Mouse (Mus musculus) retina, postnatal 7 days (tissue): ENCODE results near the gene Atpaf1.

Source experiments
- DNase-seq: peaks from one replicate; pipeline ENCODE4 v3.0.0-alpha.2; 2012; ENCODE audit warnings: low read depth, low spot score

The Atpaf1 gene

DNA sequence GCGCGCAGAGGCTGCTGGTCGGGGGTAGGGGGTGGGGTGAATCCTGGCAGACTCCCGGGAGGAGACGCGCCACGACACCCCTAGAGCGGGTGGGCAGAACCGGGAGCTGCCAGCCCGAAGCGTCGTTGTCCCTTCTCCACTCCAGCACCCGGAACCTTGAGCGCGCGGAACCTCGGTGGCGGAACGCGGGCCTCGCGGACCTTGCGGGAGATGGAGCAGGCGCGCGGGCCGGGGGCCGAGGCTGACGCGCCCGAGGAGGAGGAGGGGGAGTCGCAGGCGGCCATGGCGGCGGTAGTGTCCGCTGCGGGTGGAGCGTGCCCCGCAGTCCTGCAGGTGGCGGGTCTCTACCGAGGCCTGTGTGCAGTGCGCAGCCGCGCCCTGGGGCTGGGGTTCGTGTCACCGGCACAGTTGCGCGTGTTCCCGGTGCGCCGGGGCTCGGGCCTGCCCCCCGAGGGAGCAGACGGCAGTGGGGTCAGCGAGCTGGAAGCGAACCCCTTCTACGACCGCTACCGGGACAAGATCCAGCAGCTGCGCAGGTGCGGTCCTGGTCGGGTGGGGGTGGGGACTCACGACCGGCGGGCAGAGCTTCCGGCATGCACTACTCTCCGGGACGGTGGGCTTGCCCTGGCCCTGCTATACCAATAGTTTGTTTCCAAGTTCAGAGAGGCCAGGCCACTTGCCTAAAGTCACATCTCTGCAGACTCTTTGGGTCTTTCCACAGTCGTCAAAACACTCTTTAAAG, at the start of gene Atpaf1:
Atpaf1 (plus strand) TSS at position 44 of the 742 bp plus-strand sequence.
- peak; percentile 57 for DNase-seq

DNA sequence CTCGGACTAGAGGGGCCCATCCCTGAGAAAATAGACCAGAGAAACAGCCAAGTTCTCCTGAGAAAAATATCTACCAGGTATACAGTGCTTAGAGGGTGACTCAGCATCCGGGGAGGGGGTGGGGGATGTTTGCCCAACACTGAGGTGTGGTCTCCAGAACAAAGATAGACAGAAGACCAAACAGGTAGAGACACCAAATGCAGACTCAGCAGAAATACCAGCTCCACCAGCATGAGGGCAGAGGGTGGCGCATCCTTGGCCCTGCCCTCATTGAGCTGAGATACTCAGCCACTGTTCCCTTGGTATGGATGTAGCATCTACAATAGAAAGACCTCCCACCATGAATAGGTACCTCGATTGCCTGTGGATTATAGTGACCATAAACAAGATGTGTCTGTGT, 49.7 kb upstream of the Atpaf1 start:
- no peak for DNase-seq

DNA sequence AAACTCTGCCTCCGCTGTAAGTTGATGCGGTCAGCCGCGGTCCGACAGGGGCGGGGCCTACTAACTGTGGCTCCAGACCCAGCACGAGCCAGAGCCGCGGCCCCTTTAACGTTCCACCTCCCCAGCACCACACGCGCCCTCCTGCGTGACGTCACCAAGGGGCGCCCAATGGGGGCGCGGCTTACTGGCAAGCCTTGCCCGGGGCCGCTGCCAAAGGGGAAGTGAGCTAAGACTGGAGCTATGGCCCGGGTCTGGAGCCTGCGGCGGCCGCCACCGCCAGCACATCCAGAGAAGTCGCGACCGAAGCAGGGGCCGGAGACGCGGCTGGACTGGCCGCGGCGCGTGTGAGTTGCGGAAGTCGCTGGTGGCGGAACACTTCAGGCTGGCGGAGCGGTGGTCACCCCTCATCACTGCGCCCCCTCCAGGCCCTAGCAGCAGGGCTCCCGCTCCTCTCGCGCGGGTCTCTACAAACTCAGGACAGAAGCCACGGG, 47.0 kb upstream of the Atpaf1 start, which contains the start of gene Efcab14:
Efcab14 (plus strand) TSS at position 194 of the 491 bp plus-strand sequence.
- peak; percentile 95 for DNase-seq

DNA sequence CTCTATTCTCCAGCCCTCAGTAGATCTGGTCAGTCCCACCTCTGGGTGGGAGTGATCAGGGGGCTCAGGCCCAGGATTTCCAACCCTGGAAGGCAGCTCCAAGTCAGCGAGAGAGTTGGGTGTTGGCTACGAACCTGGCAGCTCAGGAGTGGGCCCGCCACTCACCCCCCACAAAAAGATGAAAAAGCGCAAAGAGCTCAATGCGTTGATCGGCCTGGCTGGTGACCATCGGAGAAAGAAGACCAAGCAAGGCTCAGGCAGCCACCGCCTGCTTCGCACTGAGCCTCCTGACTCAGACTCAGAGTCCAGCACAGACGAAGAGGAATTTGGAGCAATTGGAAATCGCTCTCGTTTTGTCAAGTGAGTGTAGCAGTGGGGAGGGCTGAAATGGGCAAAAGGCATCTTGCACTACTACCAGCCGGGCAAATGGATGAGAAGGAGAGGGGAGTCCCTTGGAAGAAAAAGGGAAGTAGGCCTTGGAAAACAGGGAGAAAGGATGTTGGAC, 46.1 kb upstream of the Atpaf1 start:
- no peak for DNase-seq

DNA sequence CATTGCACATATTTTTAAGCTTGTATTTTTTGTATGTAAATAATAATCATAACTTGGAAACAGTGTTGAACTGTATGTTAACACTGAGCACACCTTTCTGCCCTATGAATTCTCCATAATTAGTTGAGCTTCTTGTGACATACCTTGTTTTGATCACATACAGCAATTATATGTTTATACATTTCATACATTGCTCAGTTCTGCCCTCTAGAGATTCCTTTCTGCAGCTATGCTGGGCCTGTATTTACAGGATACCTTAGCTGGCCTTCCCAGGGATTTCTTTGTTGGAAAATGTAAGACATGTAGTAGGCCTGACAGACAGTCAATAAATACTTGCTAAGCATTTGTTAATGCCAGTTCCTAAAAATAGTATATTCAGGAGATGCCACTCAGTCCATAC, 42.0 kb upstream of the Atpaf1 start:
- DNase-seq: no peak

DNA sequence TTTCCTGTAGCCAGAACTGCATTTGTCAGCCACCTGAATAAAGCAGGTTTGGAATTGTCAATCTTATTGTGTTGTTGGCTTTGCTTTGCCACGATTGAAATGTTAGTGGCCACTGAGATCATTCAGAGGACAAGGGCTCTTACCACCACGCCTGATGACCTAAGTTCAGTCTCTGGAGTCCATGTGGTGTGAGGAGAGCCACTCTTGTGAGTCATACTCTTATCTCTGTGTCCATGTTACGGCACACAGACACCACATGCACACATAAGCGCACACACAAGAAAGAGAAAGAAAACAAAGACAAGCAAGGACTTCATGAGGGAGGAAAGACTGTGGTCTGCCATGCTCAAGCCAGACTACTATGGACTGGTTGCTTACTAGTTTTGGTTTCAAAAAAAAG, 41.5 kb upstream of the Atpaf1 start:
- DNase-seq: no peak

DNA sequence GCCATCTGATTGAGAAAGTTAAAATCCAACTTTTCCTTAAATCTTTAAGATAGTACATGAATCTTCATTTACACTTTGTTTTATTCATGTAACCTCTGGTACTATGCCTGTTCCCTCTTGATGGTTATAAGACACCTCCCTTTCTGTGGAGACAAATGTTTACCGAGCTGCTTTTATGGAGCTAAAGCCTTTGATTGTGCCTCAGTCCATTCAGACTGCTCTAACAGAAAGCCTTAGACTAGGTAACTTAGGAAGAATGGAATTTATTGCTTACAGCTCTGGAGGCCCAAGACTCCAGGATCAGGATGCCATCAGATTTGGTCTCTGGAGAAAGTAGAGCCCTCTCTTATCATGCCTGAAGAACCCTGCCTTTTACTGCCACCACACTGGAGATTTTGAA, 36.4 kb upstream of the Atpaf1 start:
- DNase-seq: no peak

DNA sequence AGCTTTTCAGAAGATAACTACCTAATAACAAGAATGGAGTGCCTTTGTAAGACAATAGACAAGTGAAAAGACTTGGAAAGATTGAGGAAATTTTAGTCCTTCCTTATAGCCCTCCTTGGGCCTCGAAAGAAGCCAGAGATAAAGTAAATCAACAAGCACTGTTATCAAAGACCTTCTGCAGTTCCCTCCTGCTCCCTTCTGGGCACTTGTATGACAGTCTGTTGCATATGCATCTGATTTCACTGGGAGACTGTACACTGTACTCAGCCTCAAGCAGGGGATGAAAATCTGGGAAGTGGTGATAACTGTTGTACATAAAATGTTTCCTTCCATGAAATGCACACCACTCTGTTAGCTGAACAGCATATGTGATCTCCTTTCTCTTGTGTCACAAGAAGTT, 35.3 kb upstream of the Atpaf1 start:
- no peak for DNase-seq

DNA sequence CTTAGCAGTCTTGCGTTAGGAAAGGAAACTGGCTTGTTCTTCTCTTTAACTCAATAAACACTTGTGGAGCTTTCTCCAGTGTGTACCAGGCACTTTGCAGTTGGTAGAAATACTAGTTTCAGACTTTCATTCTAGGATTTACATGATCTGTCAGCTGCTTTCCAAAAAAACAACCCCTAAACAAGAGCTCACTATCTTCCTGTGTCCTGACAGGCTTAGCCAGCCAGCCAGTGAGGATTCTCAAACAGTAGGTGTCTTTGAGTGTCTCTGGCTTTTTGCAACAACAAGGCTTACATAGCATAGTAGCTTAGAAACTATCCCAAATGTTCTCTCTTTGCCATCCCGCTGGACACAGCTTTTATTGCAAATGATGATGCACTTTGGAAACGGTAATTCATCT, 30.5 kb upstream of the Atpaf1 start:
- no peak for DNase-seq

DNA sequence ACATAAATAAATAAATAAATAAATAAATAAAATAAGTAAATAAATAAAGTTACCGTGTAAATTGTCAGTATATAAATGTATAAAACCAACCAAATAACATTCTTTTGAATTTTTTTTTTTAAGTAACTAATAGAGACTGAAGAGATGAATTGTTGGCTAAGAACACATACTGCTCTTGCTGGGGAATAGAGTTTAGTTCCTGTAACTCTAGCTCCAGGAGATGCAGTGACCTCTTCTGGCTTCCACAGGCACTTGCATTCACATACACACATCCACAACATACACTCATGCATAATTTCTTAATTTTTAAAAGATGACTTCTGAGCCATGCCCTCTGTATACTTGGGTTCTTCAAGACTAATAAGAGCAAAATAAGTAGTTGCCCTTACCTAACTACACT, 29.8 kb upstream of the Atpaf1 start:
- no peak for DNase-seq

DNA sequence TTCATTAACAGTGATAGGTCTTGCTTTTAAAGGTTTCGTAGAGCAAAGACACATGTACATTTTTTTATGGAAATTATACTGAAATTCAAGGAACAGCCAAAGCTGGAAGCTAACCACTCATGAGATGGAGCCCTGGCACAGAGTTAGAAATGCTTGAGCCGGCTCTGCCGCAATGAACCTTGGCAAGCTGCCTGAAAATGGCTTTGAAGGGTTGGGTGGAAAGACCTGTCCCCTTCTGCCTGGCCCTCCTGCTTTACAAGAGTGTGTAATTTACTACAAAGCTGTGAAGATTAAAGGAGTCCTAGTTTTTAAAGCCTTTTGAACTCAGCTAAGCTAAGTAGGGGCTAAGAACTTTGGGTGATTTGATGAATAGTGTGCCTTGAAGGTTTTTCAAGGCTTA, 23.4 kb upstream of the Atpaf1 start:
- DNase-seq: no peak

DNA sequence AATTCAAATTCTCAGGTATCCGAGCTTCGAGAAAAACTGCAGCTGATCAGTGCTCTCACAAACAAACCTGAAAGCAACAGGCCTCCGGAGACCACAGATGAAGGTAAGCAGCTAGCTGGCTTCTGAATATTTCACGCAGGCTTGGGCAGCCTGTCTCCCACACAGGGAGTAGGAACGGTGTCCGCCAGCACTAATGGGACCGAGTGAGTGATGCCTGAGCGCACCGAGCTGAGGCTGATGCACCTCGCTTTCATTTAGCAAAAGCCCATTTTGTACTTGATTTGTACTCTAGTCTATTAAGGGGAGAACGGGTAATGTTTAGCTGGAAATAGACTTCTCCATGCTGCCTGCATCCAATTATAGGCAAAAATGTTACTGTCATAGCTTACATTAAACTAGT, 20.0 kb upstream of the Atpaf1 start:
- DNase-seq: no peak

DNA sequence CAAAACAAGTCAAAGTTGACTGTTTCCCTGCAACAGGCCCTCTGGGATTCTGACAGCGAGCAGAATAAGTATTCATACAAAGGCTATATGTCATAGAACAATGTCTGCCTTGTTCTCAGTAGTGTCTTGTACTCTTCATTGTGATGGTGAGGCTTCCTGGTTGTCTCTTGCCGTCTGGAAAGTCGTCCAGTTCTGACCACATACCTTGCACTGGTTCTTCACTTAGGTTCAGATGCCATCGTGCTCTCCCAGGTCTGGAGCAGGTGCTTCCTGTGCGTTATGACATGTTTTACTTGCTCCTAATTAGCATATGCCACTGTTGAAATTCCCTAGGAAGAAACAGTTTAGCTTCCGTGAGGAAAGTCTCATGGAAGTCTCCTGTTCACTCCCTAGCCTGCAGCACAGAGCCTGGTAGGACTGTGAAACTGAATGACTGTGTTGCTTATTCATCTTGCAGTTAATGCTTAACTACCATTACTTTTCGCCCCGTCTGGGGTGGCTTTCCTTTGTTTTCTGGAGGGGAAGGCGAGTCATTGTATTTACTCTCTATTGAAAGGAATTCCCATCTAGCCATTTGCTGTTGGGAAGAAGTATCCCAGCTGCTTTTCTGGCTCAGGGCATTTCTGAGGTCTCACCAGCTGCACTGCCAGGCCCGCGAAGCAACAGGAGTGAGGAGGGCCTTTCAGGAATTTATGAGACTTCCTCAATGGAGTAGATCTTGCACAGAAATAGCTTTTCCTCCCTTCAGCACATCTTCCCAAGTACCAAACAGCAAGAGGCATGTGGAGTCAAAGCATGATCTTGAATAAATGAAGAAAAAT, 16.8 kb upstream of the Atpaf1 start:
- DNase-seq: no peak

DNA sequence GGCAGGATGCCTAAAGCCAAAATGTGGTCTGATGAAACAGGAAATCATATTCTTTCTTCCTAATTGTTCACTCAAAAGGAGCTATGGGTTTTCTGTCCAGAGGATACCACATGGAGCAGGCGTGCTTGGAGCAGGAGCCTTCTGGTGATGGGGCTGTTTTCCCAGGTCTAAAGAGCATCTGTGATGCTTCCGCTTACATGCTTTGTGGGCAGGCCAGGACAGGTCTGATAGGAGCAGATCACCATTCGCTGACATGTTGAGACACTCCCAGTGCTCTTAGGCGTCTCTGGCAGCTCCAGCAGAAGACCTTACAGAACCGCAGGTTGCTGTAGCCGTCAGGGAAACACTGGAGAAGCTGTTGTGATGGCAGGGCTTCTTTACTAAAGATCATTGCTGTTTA, 9.6 kb upstream of the Atpaf1 start:
- no peak for DNase-seq

DNA sequence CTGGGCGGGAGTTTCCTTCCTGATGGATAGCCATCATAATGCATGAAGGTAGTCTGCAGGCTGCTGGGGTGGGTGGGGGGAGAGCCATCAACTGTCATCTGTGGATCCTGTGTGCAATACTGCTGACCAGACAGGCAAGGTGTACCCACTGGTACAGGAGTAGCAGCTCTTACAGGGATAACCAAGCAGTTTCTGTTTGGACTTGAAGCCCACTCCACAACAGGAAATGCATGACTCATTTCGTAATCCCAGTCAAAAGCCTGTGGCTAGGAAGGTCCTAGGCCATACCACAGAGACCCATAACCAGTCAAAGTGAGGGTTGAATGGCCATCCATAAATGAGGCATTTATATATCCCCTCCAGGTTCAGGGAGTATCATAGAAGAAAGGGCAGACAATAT, 7.0 kb upstream of the Atpaf1 start:
- no peak for DNase-seq

DNA sequence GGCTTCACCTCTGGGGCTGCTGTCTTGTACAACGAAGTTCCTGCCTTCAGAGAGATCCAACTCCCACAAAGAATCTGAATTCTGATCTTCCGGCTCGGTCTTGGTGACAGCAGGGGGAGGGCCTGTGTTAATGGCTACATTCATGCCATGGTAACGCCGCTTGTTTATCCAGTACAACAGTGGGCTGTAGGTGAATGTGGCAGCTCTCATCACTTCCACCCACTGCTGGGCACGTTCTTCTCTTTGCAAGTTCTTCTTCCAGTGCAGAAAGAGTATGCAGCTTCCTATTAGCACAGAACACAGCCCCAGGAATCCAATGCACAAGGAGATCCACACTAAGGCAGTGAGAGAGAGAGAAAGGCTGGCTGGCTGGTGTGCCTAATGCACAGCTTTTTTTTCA, 4.3 kb upstream of the Atpaf1 start:
- DNase-seq: no peak

DNA sequence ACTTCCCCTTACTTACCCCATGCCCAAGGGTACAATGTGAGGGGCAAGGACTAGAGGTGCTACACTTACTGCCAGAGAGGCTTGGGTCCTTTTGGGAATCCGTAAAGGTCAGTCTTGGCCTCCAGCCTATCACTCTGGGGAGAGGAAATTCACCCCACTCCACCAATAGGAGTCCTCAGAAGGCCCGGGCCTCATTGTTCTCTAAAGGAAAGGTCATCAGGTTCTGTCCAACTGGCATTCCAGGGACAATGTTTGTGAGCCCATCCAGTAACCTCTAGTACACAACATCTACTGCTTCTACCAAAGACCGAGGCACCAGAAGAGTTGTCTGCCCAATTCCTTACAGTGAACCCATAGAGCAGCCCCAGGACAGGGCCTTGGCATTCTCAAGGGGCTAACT, 3.7 kb upstream of the Atpaf1 start, which contains the start of gene Tex38:
Tex38 (minus strand) TSS at position 101 of the 400 bp plus-strand sequence.
- DNase-seq: no peak

DNA sequence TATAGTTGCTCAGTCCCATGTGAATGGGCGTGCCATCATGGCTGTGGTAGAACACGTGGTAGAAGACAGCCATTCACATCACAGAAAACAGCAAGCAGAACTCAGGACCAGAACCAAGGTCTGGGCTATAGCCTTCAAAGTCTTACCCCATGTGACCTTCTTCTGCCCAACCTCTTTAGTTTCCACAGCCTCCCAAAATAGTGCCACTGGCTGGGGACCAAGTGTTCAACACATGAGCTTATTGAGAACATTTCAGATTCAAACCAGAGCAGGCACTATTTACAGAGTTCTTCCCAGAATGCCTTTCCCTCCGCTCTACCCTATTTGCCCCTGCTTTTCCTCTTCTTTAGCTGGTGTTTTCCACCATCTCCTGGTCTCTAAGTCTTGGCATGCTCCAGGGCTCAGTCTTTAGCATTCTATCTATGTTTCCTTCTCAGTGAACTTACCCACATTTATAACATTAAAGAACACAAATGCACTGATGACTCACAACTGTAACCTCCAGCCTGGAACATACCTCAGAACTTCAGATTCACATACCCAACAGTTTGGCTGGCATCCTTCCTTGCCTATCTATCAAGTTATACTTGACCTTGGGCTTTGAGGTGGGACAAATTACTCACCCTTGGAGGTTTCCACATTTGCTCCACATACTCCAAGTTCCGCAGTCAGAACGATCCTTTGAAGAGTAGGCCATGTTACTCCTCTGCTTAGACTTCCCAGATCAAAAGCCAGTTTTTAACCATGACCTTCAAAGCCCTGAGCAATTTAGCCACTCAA, 2.4 kb upstream of the Atpaf1 start:
- no peak for DNase-seq

DNA sequence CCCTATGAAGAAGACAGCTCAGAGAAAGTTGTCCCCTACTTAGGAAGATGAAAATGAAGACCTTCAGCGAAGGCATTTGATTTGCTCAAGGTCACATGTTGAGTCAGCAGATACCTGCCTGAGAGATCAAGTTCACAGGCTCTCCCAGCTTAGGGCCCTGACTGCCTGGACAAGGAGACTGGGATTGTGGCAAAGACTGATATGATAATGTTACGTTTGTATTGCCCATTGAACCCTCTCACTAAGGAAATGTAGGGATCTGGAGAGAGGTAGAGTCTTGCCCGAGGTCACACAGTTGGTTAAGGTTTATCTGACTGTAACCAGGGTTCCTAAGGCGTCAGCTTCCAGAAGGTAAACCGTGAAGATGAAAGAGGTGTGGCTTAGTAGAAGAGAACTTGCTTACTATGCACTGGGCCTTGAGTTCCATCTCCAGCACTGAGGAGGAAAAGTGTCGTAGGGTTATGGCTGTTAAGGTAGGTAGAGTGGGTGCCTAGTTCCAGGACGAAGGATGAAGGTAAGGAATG, 961 bp downstream of the Atpaf1 start:
- no peak for DNase-seq

DNA sequence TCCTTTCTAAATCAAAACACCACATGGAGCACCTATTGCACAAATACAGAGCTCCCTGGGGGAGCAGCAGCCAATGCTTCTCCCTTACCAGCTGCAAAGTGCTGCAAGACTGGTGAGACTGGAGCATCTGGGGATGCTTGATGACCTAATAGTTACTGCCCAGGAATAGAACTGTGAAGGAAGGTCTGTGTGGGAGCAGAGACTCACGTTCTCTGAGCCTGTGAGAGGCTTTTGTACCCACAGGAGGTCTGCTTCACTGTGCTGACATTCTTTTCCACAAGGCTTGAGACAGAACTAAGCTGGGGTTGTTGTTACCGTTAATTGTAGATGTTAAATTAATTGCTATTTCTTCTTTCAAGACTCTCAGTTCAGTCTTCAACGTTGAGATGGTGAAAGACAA, 6.3 kb downstream of the Atpaf1 start:
- no peak for DNase-seq

DNA sequence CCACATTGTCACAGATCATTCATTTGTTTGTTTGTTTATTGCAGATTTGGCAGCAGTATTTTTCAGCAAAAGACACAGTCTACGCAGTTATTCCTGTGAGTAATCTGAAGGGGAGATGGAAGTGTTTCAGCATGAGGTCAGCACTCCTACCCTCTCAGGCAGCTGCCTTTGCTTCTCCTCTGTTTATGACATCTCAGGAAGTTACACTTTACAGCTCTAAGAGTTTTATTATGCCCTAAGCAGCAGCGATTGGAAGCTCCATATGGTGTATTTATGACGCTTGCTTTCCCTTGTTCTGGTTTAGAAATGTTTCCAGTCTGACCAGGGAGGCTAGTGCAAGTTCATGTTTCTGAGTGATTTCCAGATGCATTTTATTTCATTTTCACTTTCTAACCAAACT, 10.7 kb downstream of the Atpaf1 start:
- DNase-seq: no peak

DNA sequence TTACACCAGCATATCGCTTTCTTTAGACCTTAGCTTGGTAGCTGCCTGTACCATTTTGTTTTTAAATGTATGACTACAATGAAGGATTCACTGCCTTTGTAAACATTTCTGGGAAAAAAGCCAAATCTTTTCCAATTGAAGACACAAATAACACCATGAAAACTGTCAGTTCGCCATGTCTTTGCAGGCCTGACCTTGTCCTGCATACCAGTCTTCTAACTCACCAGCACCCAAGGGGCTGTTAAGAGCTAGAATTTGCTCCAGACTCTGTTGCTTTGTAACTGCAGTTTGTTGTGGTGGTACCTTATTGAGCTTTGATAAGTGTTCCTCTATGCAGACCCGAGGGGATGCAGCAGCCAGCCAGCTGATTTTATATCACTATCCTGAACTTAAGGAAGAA, 15.4 kb downstream of the Atpaf1 start:
- DNase-seq: no peak
